Mouse (Mus musculus) midbrain, embryonic 13.5 days (tissue): ENCODE results near the gene Eif3k. TPM values are rescaled to one million over a fixed set of nuclear protein-coding genes. Genes with fewer than 3 reads are reported as not detected.

Source experiments
- ATAC-seq: fragments of 200-750 bp; cut with Nextera tagmentation; 2 replicates; pipeline ENCODE4 v1.8.0; 2017; ENCODE audit warnings: mild to moderate bottlenecking, moderate TSS enrichment, moderate library complexity
- H3K27ac ChIP-seq: fragments of 300-500 bp; sonication (generic); 2 replicates; pipeline ENCODE4 v1.5.1; 2015; ENCODE audit warnings: inconsistent platforms, mild to moderate bottlenecking, moderate library complexity
- H3K27me3 ChIP-seq: fragments of 300-500 bp; sonication (generic); 2 replicates; pipeline ENCODE4 v1.6.1; 2015; ENCODE audit warnings: mild to moderate bottlenecking, inconsistent platforms
- H3K36me3 ChIP-seq: fragments of 300-500 bp; sonication (generic); 2 replicates; pipeline ENCODE4 v1.6.1; 2015; ENCODE audit warnings: mild to moderate bottlenecking, inconsistent platforms
- H3K4me1 ChIP-seq: fragments of 300-500 bp; sonication (generic); replicated peaks from 2 replicates; pipeline ENCODE4 v1.6.1; 2015; ENCODE audit warnings: inconsistent platforms
- H3K4me2 ChIP-seq: fragments of 300-500 bp; sonication (generic); replicated peaks from 2 replicates; pipeline ENCODE4 v1.6.1; 2015; ENCODE audit warnings: moderate library complexity, mild to moderate bottlenecking, inconsistent platforms
- H3K4me3 ChIP-seq: fragments of 300-500 bp; sonication (generic); replicated peaks from 2 replicates; pipeline ENCODE4 v1.5.1; 2015; ENCODE audit warnings: mild to moderate bottlenecking, inconsistent platforms
- H3K9ac ChIP-seq: fragments of 300-500 bp; sonication (generic); replicated peaks from 2 replicates; pipeline ENCODE4 v1.6.1; 2015; ENCODE audit warnings: mild to moderate bottlenecking, inconsistent platforms
- H3K9me3 ChIP-seq: fragments of 300-500 bp; sonication (generic); 2 replicates; pipeline ENCODE4 v1.6.1; 2016; ENCODE audit warnings: mild to moderate bottlenecking, inconsistent platforms
- WGBS: fragments of 180-500 bp; shearing (Covaris S2); methylation state at CpG from one replicate; pipeline ENCODE4 v1.1.7; 2015; 5-methylcytosine and 5-hydroxymethylcytosine counted together
- polyA plus RNA-seq: library from polyadenylated mRNA; unstranded; fragments of >200 nt; fragmentation: Nextera tagmentation; extraction: Ambion mirVana; gene quantifications from 2 replicates; pipeline ENCODE4 v1.2.1, GENCODE M21; 2015

The Eif3k gene
- polyA plus RNA-seq, 1 experiment from 2014 or later: 323 TPM

DNA sequence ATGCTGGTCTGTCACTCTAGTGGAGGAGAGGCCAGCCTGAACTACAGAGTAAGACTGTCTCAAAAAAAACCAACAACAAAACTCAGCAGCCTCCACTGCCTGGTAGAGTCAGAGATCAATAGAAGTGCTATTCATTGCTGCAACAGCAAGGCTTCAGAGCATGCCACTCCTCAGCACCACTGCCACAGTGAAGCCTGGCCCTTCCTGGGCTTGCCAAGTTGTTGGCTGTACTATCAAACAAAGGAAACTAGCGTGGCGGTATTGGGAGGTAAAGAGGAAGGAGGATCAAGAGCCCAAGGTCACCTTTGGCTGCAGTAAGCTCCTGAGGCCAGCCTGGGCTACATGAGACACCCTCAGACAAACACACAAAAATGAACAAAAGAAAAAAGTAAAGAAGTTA lies 55.5 kb downstream of the Eif3k start:
- no peak overlapping the region for H3K27ac ChIP-seq
- H3K36me3 ChIP-seq: peaks cover 5% of the 10 kb centered on the region; the same call in 1 of the 2 replicates
- no peaks in the 10 kb centered on the region for H3K9me3 ChIP-seq
- no peak overlapping the region for H3K4me3 ChIP-seq
- H3K27me3 ChIP-seq: no peaks in the 10 kb centered on the region
- no peak overlapping the region; the same call in 1 of the 2 replicates for H3K9ac ChIP-seq
- H3K4me2 ChIP-seq: no peak overlapping the region
- 85% methylated on average over 2 of the region's 2 CpGs for WGBS
- peaks cover 47% of the 10 kb centered on the region for H3K4me1 ChIP-seq
- ATAC-seq: no peak

DNA sequence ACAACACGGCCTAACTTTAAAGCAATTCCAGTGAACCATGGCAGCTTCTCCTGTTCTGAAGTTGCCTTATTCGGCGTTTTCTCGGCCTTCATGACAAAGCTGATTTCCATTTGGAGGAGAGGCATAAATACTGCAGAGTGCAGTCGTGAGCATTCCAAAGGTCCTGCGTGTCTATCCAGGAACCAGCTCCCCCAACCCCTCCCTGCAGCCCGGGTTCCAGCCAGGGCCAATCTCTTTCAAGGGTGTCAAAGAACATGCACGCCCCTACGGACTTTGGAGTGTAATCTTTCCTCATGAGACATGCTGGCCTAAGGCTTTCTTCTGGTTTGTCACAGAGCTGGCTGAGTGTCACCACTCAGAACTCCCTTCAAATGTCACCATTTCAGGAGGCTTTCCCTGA lies 56.3 kb downstream of the Eif3k start:
- 53% methylated on average over 9 of the region's 9 CpGs for WGBS
- no peak for ATAC-seq
- H3K36me3 ChIP-seq: peaks cover 6% of the 10 kb centered on the region; the same call in 1 of the 2 replicates
- no peak overlapping the region for H3K4me2 ChIP-seq
- no peaks in the 10 kb centered on the region for H3K27me3 ChIP-seq
- no peak overlapping the region; the same call in 1 of the 2 replicates for H3K27ac ChIP-seq
- H3K4me3 ChIP-seq: no peak overlapping the region
- no peak overlapping the region for H3K9ac ChIP-seq
- H3K4me1 ChIP-seq: peaks cover 46% of the 10 kb centered on the region
- no peaks in the 10 kb centered on the region for H3K9me3 ChIP-seq

DNA sequence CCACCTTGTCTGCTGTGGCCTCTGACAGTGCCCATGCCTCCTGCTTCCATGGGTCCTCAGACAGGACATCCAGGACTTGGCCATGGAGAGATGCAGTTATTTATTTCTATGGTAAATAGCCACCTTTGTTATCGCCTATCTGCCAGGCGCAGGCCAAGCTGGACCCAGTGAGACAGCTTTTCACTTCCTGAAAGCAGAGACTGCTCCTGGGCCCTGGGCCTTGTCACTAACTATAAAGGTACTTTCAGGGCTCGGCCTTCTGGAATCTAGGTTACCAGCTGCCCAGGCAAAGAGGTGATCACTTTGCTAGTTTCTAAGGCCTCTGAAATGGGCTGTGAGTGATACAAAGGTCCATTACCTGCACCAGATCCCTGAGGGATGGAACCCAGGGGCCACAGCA lies 56.9 kb downstream of the Eif3k start:
- Histone ChIP-seq H3K4me2 (no peak overlapping the region), H3K4me1 (peaks cover 51% of the 10 kb centered on the region), H3K9ac (no peak overlapping the region), H3K9me3 (no peaks in the 10 kb centered on the region), H3K36me3 (peaks cover 6% of the 10 kb centered on the region; the same call in 1 of the 2 replicates), H3K27me3 (no peaks in the 10 kb centered on the region), H3K27ac (peak overlapping the region; percentile 33; the same call in 1 of the 2 replicates), H3K4me3 (no peak overlapping the region)
- no peak for ATAC-seq
- 87% methylated on average over 3 of the region's 3 CpGs for WGBS

DNA sequence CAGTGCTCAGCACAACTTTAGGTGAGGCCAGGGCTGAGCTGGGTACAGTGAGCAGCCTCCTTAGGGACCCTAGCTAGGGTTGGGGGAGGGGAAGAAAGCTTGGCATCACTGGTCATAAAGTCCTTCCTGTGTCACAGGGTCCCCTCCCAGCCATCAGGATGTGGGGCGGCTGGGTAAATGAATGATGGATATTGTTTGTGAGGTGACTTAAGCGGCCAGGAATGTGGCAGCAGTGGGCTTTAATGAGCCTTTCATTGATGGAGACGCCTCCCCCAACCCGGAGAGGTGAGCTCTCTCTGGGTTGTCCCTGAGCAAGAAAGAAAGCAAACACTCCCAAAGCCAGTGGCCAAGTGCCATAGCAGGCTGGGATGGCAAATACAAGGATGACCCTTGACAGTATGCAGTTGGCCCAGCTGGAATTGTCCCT lies 57.8 kb downstream of the Eif3k start:
- Histone ChIP-seq H3K9me3 (no peaks in the 10 kb centered on the region), H3K27me3 (no peaks in the 10 kb centered on the region), H3K4me1 (peaks cover 58% of the 10 kb centered on the region), H3K9ac (no peak overlapping the region), H3K27ac (peak overlapping the region; percentile 33; the same call in 1 of the 2 replicates), H3K4me2 (no peak overlapping the region), H3K4me3 (no peak overlapping the region), H3K36me3 (peaks cover 7% of the 10 kb centered on the region)
- ATAC-seq: peak; percentile 34; the same call in 1 of the 2 replicates
- WGBS: 33% methylated on average over 4 of the region's 4 CpGs

DNA sequence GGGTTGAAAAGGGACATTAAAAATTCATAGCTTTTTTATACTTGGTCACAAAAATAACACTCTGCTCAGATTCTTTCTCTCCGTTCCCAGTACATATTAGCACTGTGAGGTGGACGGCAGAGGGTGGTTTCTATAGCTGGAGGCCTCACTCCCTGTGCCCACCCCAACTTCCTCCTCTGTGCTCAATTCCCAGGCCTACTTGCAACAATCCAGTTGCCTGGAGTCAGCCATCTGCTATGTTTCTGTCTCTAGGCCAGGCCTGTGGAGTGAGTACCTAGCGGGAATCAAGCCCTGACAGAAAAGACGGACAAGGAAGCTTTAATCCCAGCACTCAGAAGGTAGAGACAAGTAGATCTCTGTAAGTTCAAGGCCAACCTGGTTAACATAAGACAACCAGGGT lies 59.1 kb downstream of the Eif3k start:
- no peak overlapping the region for H3K4me2 ChIP-seq
- no peak for ATAC-seq
- peaks cover 17% of the 10 kb centered on the region for H3K36me3 ChIP-seq
- H3K27me3 ChIP-seq: no peaks in the 10 kb centered on the region
- H3K4me3 ChIP-seq: no peak overlapping the region
- H3K9ac ChIP-seq: no peak overlapping the region
- WGBS: 71% methylated on average over 4 of the region's 4 CpGs
- peaks cover 63% of the 10 kb centered on the region for H3K4me1 ChIP-seq
- H3K9me3 ChIP-seq: no peaks in the 10 kb centered on the region
- H3K27ac ChIP-seq: peak overlapping the region; percentile 33; the same call in 1 of the 2 replicates

DNA sequence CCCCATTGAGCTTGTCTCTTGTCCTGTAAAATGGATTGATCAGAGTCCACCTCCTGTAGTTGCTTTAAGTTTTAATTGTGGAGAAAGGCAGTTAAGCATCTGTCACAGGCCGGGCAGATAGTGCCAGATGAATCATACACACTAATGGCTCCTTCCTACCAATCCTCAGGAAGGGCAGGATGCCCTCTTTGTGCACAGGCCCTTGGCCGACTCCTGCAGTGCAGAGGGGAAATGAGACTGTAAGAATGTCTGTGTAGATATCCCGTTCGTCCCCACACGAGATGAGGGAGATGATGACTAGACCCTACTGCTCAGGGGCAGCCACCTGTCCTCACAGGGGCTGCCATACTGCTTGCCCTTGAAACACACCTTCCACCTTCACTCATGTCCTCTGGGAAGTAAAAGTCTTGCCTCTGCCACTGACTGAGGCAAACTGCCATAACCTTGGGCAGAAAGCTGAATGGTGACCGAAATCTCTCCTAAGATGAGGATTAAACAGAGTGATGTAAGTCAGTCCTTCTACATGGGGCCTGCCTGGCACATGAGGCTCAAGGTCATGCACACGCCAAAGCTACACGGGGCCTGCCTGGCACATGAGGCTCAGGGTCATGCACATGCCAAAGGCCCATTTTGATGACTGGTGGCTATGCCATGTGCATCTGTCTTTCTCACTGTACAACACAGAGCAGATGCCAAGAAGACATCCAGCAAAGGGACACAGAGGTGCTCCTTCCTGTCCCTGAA lies 59.8 kb downstream of the Eif3k start:
- no peak overlapping the region for H3K27ac ChIP-seq
- H3K4me3 ChIP-seq: no peak overlapping the region
- peaks cover 25% of the 10 kb centered on the region for H3K36me3 ChIP-seq
- H3K27me3 ChIP-seq: no peaks in the 10 kb centered on the region
- H3K9ac ChIP-seq: no peak overlapping the region
- no peak for ATAC-seq
- H3K4me1 ChIP-seq: peaks cover 63% of the 10 kb centered on the region
- no peaks in the 10 kb centered on the region for H3K9me3 ChIP-seq
- 90% methylated on average over 8 of the region's 8 CpGs for WGBS
- no peak overlapping the region for H3K4me2 ChIP-seq

Other genes with a start within 250 kb of the Eif3k start
- 108 and 112 TPM in 2 replicates for gene Mrps12, start 240.0 kb downstream of the Eif3k start, polyA plus RNA-seq
- 22.4 and 22.9 TPM in 2 replicates for gene Sars2, start 239.9 kb downstream of the Eif3k start, polyA plus RNA-seq
- 0.26 and 0.58 TPM in 2 replicates for gene Ccer2, start 225.7 kb downstream of the Eif3k start, polyA plus RNA-seq
- gene Sirt2, start 215.1 kb downstream of the Eif3k start, polyA plus RNA-seq: 102 and 108 TPM in 2 replicates
- 52.7 and 56.7 TPM in 2 replicates for gene Nfkbib, start 214.4 kb downstream of the Eif3k start, polyA plus RNA-seq
- gene Rinl, start 192.9 kb downstream of the Eif3k start, polyA plus RNA-seq: 1.9 and 2.3 TPM in 2 replicates
- 238 and 239 TPM in 2 replicates for gene Hnrnpl, start 173.3 kb downstream of the Eif3k start, polyA plus RNA-seq
- gene Ech1, start 156.6 kb downstream of the Eif3k start, polyA plus RNA-seq: 69.4 and 71.6 TPM in 2 replicates
- gene Lgals4, start 148.0 kb downstream of the Eif3k start, polyA plus RNA-seq: 4.5 and 5.8 TPM in 2 replicates
- 8.5 and 9.8 TPM in 2 replicates for gene Lgals7, start 118.0 kb downstream of the Eif3k start, polyA plus RNA-seq
- 0.62 and 0.70 TPM in 2 replicates for gene Capn12, start 100.4 kb downstream of the Eif3k start, polyA plus RNA-seq
- gene Actn4, start 19.5 kb downstream of the Eif3k start, polyA plus RNA-seq: 120 and 132 TPM in 2 replicates
- 4.5 and 5.0 TPM in 2 replicates for gene Map4k1, start 186 bp upstream of the Eif3k start, polyA plus RNA-seq
- 8.5 and 9.0 TPM in 2 replicates for gene Ryr1, start 143.3 kb upstream of the Eif3k start, polyA plus RNA-seq
- gene Rasgrp4, start 153.0 kb upstream of the Eif3k start, polyA plus RNA-seq: 0.40 and 0.50 TPM in 2 replicates
- gene Fam98c, start 174.4 kb upstream of the Eif3k start, polyA plus RNA-seq: 17.5 and 18.4 TPM in 2 replicates
- 0.54 and 0.93 TPM in 2 replicates for gene Ggn, start 188.3 kb upstream of the Eif3k start, polyA plus RNA-seq
- 9.4 and 9.9 TPM in 2 replicates for gene Spred3, start 188.5 kb upstream of the Eif3k start, polyA plus RNA-seq
- gene Psmd8, start 198.8 kb upstream of the Eif3k start, polyA plus RNA-seq: 314 and 315 TPM in 2 replicates
- gene Catsperg1, start 232.2 kb upstream of the Eif3k start, polyA plus RNA-seq: 2.0 and 3.3 TPM in 2 replicates